Mouse (Mus musculus) spleen, adult 18-20 months (tissue): ENCODE measurements around the gene Gm10974.

ENCODE experiments used
- DNase-seq, 2 experiments: peaks; one replicate each; pipeline ENCODE4 v3.0.0; 2022; ENCODE audit warnings: mixed read lengths in 2 of 2

Gm10974 gene

GRCm38 (mm10) chr7:66365904-66366303, at the start of gene Gm10974:
TSS of gene Gm10974 (plus strand) at chr7:66365905.
- DNase-seq: no peak

DNA sequence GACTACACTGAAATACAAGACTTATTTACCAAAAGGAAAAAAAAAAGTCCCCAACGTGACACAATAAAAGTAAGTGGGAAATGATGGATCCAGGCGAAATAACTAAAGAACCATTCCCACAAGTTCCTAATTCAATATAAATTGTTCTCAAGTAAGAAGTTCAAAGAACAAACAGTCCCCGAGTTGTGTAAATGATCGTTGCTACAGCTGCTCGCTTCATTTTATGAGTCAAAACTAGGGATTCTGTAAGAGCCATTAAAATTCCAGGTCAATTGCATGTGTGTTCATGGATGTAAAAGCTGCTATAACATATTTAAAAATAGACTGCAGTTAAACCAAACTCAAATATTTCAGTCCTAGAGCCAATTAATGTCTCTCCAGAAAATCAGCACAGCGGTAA, 47.6 kb upstream of the Gm10974 start:
- no peak for DNase-seq

DNA sequence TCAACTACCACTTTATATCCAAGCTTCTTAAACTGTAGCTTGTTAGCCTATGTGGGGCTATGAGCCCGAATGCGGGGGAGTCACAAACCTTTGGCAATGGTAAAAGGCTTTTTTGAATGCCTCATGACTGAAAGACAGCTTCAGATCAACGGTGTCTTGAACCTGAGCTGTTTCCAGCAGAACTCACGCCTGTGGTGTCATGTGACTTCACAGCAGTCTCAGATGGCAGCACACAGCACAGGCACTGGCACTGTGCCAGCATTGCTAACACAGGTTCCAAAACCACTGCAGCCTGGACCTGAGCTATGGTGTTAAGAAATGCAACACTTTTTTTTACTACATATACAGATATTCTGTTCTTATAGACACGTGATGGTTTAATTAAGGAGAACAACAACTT, 44.7 kb upstream of the Gm10974 start:
- no peak for DNase-seq

GRCm38 (mm10) chr7:66323252-66324015, 42.3 kb upstream of the Gm10974 start:
- DNase-seq: no peak

- DNase-seq: no peak
Observed at GRCm38 (mm10) chr7:66325419-66326053, 40.2 kb upstream of the Gm10974 start.

- DNase-seq: no peak
Observed at GRCm38 (mm10) chr7:66327516-66327915, 38.2 kb upstream of the Gm10974 start.

DNA sequence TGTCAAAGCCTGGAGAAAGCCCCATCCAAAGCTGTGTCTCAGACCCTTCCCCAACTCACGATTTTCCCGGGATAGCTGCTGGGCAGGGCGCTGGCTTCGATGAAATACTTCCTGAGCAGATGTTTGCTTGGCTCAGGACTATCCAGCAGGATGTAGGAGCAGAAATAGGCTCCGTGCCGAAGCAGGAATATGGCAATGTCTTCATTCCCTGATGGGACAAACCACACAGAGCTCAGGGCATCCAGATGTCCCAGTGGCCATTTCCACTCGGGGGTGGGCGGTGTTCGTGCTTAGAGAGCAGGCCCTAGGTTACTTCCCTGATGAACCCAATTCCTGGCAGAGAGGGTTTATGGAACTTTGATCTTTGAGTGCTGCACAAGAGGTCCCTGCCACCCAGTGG, 35.1 kb upstream of the Gm10974 start:
- DNase-seq: no peak

GRCm38 (mm10) chr7:66332340-66332739, 33.4 kb upstream of the Gm10974 start:
- DNase-seq: no peak

- no peak for DNase-seq
Observed at GRCm38 (mm10) chr7:66333906-66334500, 31.7 kb upstream of the Gm10974 start.

- DNase-seq: no peak
Observed at GRCm38 (mm10) chr7:66336955-66337354, 28.8 kb upstream of the Gm10974 start.

GRCm38 (mm10) chr7:66339625-66340024, 26.1 kb upstream of the Gm10974 start:
- no peak for DNase-seq

GRCm38 (mm10) chr7:66340044-66340443, 25.7 kb upstream of the Gm10974 start:
- no peak for DNase-seq

- DNase-seq: peak in 1 of 2 experiments; percentile 55
Observed at GRCm38 (mm10) chr7:66342323-66342722, 23.4 kb upstream of the Gm10974 start.

DNA sequence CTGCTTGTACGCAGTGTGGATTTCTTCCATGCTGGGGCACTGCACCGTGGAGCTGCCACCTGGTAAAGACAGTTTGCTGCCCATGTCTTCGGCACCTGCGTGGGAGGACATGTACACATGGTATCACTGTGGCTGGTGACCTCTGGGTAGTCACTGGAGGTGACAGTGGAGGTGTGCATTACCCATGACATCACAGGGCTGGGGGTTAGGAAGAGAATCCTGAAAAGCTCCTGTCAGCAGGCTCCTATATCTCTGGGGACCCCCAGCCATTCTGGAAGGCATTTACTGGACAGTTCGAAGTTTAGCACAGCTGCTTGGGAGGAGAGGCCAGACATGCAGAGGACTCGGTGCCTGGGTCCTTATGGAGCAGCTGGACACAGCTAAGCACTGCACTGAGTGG, 22.9 kb upstream of the Gm10974 start:
- DNase-seq: no peak

GRCm38 (mm10) chr7:66343307-66343706, 22.4 kb upstream of the Gm10974 start:
- no peak for DNase-seq

DNA sequence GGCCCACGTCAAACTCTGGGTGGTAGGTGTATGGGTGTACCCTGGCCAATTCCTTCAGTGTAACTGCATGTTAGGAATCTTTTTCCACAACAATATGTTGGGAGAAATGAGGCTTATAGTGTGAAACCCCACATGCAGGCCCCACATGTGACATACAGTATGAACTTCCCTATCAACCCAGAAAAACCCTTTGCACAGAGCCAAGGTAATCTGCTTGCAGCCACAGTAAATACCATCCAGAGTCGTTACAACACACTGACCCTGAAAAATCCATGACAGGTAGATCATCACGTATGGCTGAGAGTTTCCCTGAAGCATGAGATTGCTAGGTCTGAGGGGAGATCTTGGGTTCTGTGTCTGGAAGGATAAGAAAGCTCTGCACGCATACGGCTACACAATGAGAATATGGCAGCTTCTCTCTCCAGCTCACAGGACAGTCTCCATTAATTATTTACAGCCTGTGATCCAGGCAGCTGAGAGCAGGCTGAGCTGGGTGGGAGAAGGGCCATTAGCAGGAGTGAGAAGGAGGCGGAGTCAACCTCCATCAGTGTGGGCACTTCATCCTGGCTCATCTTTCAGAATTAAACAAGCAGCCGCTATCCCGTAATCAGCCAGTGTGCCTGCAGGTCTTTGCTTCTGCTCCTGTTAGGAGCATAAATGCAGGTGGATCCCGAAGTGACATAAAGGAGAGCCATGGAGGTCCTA, 18.6 kb upstream of the Gm10974 start:
- no peak for DNase-seq

- DNase-seq: no peak
Observed at GRCm38 (mm10) chr7:66348588-66348987, 17.1 kb upstream of the Gm10974 start.

DNA sequence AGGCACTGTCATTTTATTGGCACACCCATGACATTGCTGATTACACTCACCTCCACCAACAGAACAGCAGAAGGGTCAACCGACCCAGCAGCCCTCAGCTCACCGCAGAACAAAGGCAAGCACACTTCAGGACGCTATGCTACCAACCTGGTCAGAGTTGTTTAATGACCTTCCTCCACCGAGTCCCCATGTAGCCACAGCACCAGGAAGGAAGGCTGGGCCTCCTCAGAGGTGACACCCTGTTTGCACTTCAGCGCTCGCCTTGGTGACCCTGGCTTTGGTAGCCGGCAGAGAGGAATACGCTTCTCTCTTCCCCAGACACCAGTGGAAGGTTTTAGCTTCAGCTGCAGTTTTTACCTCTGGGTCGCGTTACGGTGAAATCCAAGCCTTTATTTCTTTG, 16.0 kb upstream of the Gm10974 start:
- DNase-seq: no peak

DNA sequence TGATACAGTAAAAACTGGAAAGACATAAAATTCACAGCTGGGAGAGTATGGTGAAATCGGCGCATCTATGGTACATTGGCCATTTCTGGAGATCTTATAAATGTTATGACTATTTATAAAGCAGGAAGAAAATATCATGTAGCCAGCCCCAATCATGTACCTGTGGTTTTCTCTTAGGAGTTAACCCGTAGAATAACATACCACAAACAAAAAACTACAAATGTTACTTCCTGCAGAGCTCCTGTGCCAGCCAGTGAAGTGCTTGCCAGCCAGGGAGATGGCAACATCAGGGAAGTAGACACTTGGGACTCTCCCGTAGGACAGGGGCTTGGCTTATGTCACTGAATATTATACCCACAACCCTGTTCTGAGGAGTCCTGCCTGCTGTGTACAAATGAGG, 14.6 kb upstream of the Gm10974 start:
- no peak for DNase-seq

GRCm38 (mm10) chr7:66354911-66355310, 10.8 kb upstream of the Gm10974 start:
- no peak for DNase-seq

DNA sequence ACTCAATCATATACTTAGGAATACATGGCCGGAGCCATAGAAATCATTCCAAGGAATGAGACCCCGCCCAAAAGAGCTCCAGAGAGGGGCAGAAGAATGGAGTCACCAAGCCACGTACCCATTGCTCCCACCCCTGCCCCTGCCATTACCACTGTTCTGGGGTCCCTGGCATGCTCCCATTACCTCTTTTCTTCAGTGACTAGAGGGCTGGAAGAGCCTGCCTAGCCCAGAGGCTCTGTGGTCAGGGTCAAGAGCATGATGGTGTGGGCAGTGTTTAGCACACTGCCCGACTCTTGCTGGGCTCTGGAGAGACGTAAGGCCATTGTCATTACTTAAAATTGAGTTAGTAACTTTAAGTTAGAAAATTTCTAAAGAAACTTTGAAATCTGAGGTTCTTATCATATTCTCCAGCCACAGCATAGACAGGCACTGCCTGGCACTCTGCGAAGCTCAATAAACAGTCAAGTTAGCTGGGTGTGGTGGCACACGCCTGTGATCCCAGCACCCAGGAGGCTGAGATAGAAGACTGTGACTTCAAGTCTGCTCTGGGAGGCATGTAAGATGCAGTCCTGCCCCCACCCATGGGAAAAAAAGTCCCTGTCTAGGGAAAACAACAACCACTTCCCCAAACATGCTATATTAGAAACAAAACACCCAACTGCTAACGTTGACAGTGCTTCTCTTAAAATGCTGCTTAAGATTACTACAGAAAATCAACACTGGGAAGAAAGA, 9.7 kb upstream of the Gm10974 start:
- no peak for DNase-seq

DNA sequence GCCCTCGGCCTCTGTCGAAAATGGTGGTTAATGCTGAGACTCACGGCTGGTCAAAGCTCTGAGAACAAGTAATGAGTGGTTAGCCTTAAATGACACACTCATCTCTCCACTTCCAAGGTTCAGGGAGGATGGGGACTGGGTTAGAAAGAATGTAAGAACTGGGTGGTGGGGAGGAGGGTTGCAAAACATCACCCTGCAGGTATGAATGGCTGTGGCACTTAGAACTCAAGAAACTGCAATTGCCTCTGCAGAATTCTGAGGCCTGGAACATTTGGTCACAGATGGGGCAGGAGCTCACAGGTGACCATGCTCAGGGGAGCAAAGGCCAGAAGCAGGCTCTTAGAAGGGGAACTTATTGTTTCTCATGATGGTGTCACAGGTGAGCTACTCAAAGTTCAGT, 7.2 kb upstream of the Gm10974 start:
- DNase-seq: no peak

DNA sequence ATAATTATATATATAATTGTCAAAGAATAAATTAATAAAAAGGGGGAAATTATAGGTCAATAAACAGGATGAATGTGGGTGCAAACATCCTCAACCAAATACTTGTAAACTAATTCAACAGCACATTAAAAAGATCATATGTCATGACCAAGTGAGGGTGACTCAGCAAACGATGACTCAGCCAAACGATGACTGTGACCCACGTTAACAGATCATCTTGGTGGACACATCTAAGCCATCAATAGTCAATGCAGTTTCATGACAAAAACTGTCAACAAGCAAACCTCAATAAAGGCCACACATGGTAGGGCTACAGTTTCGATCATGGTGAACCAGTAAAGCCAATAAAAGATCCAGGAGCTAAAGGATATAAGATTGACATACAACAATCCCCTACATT, 6.7 kb upstream of the Gm10974 start:
- DNase-seq: no peak
